Mouse (Mus musculus): ENCODE results near the gene Tbl2.

DNA sequence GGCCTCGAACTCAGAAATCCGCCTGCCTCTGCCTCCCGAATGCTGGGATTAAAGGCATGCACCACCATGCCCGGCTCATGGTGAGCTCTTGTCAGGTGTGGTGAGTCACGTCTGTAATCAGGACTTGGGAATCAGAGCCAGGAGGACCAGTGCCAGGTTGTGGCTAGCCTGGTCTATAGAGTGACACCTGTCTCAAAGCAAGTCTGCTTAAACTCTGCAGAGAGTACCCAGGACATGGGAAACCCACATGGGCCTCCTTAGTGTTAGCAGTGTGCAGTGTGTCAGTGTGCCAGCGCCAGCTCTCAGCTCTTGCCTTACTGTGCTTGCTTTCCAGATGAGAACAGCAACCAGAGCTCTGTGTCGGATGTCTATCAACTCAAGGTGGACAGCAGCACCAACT, 30.2 kb downstream of the Tbl2 start:
- TF ChIP-seq EP300 (IDR thresholded peaks at IDR 0.05) (no peak), CTCF (IDR thresholded peaks at IDR 0.05) (no peak)
